Mouse (Mus musculus) urinary bladder, adult 2 months (tissue): ENCODE results near the gene Vmn2r102. TPM values are rescaled to one million over a fixed set of nuclear protein-coding genes. Genes with fewer than 3 reads are reported as not detected.

Experiments used
- DNase-seq: peaks from one replicate; pipeline ENCODE4 v3.0.0; 2022; ENCODE audit warnings: low spot score
- polyA plus RNA-seq: library from polyadenylated mRNA; depleted of rRNA; stranded (reverse); fragments of >200 nt; gene quantifications from 2 replicates; pipeline ENCODE4 v1.2.3, GENCODE M21; 2012; rRNA removed

Gene Vmn2r102
- polyA plus RNA-seq, result not detected in 2 replicates

DNA sequence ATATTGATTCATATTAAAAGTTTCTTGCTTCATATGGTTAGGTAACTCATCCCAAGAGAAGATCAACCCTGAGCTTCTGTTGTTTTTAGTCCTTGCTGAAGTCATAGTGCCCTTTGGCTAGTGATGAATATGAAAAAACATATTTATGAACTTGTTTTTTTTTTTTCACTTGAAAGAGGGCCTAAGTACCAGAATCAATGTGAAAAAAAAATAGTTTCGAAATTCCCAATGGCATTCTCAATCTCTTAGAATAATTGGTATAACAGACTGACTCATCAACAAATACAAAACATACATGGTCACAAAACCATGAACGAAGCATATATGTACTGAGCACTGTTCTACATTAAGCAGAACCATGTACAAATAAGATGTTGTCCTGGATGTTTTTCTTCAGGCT lies at the start of gene Vmn2r102:
TSS of gene Vmn2r102 (plus strand) at position 301 of the 400 bp plus-strand sequence.
- DNase-seq, result no peak

DNA sequence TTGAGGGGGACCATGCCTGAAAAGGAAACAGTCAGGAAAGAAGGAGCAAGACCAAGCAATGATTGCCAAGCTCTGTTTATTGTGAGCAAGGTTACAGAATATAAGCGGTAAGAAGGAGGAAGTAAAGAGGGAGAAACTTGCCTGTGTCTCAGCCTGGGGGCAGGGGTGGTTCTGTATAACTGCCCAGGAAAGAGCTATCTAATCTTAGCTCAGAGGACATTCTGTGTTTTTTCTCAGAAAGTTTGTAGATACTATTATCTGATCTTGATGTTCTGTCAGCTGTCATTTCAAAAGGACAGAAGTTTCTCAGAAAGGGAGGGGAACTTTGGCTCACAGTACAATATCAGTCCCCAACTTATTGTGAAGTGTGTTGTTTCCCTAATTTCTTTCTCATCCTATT lies 30.8 kb upstream of the Vmn2r102 start:
- no peak for DNase-seq

DNA sequence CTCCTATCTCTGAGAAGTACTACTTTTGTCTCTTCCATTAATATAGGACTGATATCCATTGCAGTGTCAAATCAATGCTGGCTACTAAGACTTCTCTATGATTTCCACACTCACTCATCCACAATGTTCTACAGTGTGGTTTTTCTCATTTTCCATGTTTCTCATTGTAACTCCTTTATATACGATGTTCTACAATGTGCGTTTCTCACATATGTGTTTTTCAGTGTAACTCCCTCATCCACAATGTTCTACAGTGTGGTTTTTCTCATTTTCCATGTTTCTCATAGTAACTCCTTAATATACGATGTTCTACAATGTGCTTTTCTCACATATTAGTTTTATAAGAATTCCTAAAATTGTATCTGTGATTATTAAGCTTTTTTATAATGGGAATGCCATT lies 1.7 kb upstream of the Vmn2r102 start:
- DNase-seq, result no peak

GRCm38 (mm10) chr17:19692062-19692461 lies 31.9 kb downstream of the Vmn2r102 start:
- DNase-seq, result no peak

Other genes with a start within 250 kb of the Vmn2r102 start
- not detected in 2 replicates for gene Vmn2r100, start 155.6 kb upstream of the Vmn2r102 start, polyA plus RNA-seq
- not detected in 2 replicates for gene Vmn2r101, start 83.1 kb upstream of the Vmn2r102 start, polyA plus RNA-seq
- gene Vmn2r103, start 113.0 kb downstream of the Vmn2r102 start, polyA plus RNA-seq, result not detected in 2 replicates